ENCODE assay signal across 26 mouse cellular contexts in genomic region chr9:66971116-66971515, GRCm38 (mm10).
"Had no signal": no experiment of that assay in that cellular context is flagged by ENCODE, and none has a peak within 500 bp of the region (broad histone marks: within the 10 kb centered on the region; RNA-seq: fewer than 3 reads in every experiment).

No protein-coding gene starts in this region.

- H3K27ac ChIP-seq: gastrocnemius, adult 2 months; heart, adult 2 months; heart, embryonic 13.5 days; heart, embryonic 15.5 days; hindbrain, embryonic 10.5 days; hindbrain, embryonic 12.5 days; hindbrain, embryonic 14.5 days; intestine, embryonic 15.5 days; layer of hippocampus, adult 2 months; left cerebral cortex, adult 2 months; limb, embryonic 10.5 days; limb, embryonic 12.5 days; liver, embryonic 12.5 days had no signal

- H3K4me2 ChIP-seq: heart, embryonic 13.5 days; heart, embryonic 15.5 days; hindbrain, embryonic 12.5 days; hindbrain, embryonic 14.5 days; intestine, embryonic 15.5 days; limb, embryonic 12.5 days; liver, embryonic 12.5 days had no signal

- H3K9me3 ChIP-seq: heart, embryonic 13.5 days; heart, embryonic 15.5 days; hindbrain, embryonic 10.5 days; hindbrain, embryonic 12.5 days; intestine, embryonic 15.5 days; limb, embryonic 10.5 days; limb, embryonic 12.5 days; liver, embryonic 12.5 days had no signal

- H3K4me3 ChIP-seq: gastrocnemius, adult 2 months; heart, adult 2 months; heart, embryonic 13.5 days; heart, embryonic 15.5 days; hindbrain, embryonic 10.5 days; hindbrain, embryonic 12.5 days; intestine, embryonic 15.5 days; layer of hippocampus, adult 2 months; left cerebral cortex, adult 2 months; limb, embryonic 10.5 days; limb, embryonic 12.5 days; liver, embryonic 12.5 days had no signal

- DNase-seq: gastrocnemius, adult 2 months; gastrocnemius, postnatal 10 days; gastrocnemius, postnatal 25 days; heart, adult 2 months; heart, postnatal 14 days; heart, postnatal 36 days; kidney, adult 18-20 months; kidney, adult 8-10 months; kidney, postnatal 10 days; kidney, postnatal 25 days; kidney, postnatal 4 days; liver had no signal

- H3K4me1 ChIP-seq: heart, embryonic 13.5 days; intestine, embryonic 15.5 days had no signal

- H3K27me3 ChIP-seq: heart, embryonic 13.5 days; heart, embryonic 15.5 days; hindbrain, embryonic 12.5 days; intestine, embryonic 15.5 days; limb, embryonic 12.5 days; liver, embryonic 12.5 days had no signal

- ATAC-seq: hindbrain, embryonic 16.5 days; inflammation-experienced regulatory T-cells, adult 6 months; intestine, embryonic 15.5 days; intestine, postnatal 0 days; liver, embryonic 12.5 days had no signal

- H3K9ac ChIP-seq: heart, embryonic 13.5 days; heart, embryonic 15.5 days; hindbrain, embryonic 12.5 days; hindbrain, embryonic 14.5 days; intestine, embryonic 15.5 days; limb, embryonic 12.5 days; liver, embryonic 12.5 days had no signal

- H3K36me3 ChIP-seq: intestine, embryonic 15.5 days had no signal
